Mouse (Mus musculus) hindlimb bud, embryonic 11.5 days (tissue): ENCODE results near the gene Mapk12.

Source experiments
- DNase-seq: peaks from one replicate; pipeline ENCODE4 v3.0.0-alpha.2; 2012; ENCODE audit warnings: low read depth, low spot score; ENCODE audit errors: extremely low spot score

Mapk12 gene

GRCm38 (mm10) chr15:89140048-89140658 is 350 bp downstream of the Mapk12 start:
- DNase-seq = no peak

- no peak for DNase-seq
Measured at GRCm38 (mm10) chr15:89138531-89138930, 2.0 kb downstream of the Mapk12 start.

- no peak for DNase-seq
Measured at GRCm38 (mm10) chr15:89138046-89138405, 2.5 kb downstream of the Mapk12 start.

- no peak for DNase-seq
Measured at GRCm38 (mm10) chr15:89137378-89138045, 3.0 kb downstream of the Mapk12 start.

DNA sequence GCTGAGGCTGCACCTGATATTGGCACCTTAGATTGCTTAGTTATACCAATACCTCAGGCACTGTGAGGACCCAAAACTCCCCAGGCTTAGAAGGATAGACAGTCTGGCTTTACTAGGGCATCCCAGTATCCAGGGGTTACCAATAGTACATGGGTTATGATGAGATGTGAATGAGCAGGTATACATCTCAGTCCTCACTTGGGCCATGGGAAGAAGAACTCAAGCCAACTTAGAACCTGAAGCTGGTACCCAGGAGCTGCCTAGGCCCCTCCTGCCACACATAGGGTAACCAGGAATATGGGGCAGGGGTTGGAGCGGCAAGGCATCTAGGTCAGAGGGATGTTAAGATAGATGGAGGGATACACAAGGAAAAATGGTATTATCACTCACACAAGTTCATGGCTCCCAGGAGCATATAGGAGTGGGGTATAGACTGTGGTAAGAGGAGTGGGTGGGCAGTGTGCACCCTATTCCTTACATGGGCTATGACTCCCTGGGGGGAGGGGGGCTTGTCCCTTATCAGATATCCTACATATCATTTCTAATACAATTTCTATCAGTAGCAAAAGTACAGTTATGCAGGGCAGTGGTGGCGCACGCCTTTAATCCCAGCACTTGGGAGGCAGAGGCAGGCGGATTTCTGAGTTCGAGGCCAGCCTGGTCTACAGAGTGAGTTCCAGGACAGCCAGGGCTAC is 3.9 kb downstream of the Mapk12 start:
- DNase-seq = no peak

- DNase-seq = no peak
Measured at GRCm38 (mm10) chr15:89131316-89131715, 9.2 kb downstream of the Mapk12 start.

GRCm38 (mm10) chr15:89130245-89130644 is 10.3 kb downstream of the Mapk12 start:
- DNase-seq = no peak

DNA sequence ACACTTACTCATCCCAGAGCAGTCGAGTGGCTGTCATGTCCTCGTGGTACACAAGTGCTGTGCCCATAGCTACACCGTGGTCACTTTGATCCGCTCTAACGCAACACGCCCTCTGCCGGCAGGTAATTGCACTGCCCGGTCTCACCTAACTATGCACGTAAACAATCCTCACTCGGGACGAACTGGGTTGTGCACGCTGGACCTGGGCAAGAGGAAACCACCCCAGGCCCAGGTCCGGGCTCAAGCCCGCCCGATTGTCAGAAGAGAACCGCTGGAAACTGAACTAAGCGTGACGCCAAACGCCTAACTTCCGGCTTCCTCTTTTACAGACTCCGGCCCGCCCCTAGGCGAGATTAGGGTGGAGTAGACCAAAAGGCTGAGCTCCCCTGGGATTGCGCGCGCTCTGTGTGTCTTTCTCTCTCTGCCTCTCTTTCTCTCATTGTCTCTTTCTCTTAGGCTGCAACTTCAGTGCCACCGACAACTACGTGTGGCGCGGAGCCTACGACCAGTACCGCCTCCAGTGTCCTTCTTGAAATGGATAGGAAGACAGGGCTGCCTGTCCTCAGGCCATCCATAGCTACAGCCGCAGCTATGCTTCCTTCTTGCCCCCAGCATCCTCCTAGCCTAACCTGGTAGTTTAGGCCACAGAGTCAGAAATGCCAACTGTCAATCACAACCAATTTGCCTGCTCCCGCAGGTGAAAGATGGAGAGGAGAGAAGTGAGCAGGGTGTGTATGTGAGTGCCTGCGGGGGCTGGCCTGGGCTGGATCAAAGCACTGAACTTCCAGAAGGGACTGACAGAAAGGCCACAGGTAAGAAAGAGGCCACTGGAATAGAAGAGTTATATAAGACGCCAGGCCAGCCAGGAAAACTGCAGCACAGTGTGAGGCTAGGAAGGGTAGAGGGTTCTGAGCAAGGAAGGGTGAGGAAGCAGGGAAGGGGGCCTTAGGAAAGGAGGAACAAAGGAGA is 11.8 kb downstream of the Mapk12 start, which contains the start of gene Hdac10:
Gene Hdac10, minus strand, starts transcription at position 319 of the 969 bp plus-strand sequence.
- DNase-seq = no peak

DNA sequence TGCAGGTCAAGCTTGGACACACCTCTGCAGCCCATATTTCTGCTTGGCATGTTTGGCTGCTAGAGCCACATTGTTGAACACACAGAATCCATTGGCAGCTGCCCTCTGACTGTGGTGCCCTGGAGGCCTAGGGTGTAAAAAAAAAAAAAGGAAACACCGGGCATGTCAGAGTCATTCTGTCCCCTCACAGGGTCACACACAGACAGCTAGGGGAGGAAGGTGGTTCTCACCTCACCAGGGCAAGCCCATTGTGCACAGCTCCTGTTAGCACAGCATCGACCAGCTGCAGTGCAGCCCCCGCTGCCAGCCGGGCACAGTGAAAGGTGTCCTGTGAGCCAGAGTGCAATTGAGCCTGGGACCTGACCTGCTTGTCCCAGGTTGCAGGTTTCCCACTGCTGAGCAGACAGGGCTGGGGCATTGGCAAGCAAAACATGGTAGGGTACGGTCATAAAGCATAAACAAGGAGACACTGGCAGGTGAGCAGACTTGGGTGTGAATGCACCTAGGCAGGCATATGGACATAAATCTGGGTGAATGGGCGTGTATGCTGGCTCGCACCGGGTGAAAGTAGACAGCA is 13.1 kb downstream of the Mapk12 start:
- no peak for DNase-seq

DNA sequence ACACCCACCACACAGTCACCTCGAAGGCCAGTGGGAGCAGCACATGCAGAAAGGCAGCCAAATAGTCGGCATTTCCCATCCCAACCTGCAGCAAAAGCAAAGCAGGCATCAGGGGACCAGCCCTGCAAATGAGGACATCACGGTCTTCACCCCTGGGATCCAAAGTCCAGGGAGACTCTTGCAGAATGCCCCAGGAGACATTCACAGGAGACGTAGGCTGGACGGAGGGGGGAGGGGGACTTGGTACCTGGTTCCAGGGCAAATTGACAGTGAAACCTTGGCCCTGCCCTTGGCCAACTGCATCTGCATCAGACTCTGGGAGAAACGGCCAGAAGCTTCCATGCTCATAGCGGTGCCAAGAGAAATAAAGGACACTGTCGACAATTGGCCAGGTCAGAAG is 13.9 kb downstream of the Mapk12 start:
- no peak for DNase-seq

DNA sequence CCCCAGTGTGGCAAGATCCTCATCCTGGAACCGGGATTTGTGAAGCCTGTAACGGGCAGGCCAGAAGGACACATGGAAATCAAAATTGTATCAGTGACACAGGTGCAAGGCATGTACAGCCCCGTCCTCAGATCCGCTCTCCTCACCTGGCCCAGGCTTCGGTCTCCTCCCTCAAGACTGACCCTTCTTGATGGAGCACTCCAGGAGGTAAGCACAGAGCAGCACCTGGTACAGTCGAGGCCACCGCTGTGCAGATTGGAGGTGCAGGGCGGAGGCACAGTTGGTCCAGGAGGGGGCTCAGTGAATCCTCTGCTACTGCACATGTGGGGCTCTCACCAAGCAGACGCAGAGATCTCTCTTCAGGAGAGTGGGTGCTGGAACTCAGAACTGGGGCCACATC is 15.2 kb downstream of the Mapk12 start:
- no peak for DNase-seq

- no peak for DNase-seq
Measured at GRCm38 (mm10) chr15:89124312-89124711, 16.2 kb downstream of the Mapk12 start.

- DNase-seq = no peak
Measured at GRCm38 (mm10) chr15:89123595-89123994, 16.9 kb downstream of the Mapk12 start.

GRCm38 (mm10) chr15:89122649-89123366 is 17.7 kb downstream of the Mapk12 start, which contains the start of gene Tubgcp6:
TSS of gene Tubgcp6 (minus strand) at chr15:89123112.
- DNase-seq = peak; percentile 89

DNA sequence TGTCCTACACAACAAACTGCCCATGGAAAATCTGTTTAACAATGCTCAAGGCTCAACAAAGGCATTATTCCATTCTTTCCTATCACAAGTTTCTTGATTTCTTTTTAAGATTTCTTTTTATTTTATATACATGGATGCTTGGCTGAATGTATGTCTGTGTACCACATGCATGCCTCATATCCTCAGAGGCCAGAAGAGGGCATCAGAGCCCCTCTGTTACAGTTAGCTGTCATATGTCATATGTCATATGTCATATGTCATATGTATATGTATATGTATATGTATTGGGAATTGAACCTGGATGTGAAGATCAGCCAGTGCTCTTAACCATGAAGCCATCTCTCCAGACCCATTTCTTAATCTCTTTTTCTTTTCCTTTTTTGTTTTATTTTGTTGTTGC is 22.5 kb downstream of the Mapk12 start:
- no peak for DNase-seq

- DNase-seq = no peak
Measured at GRCm38 (mm10) chr15:89110147-89110546, 30.4 kb downstream of the Mapk12 start.

DNA sequence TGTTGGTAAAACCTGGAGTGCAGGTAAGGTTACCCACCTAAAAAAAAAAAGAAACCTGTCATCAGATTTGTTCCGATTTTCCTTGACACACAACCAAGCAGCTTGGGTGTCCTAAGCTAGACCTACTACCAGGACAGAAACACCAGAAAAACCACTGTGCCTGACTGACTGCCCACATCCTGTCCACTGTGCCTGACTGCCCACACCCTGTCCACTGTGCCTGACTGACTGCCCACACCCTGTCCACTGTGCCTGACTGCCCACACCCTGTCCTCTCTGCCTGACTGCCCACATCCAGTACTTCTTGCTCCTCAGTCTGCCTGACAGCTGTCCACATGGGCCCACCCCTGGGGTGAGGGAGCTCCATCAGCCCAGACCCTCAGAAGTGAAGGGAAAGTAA is 33.5 kb downstream of the Mapk12 start:
- no peak for DNase-seq

GRCm38 (mm10) chr15:89106073-89106472 is 34.4 kb downstream of the Mapk12 start:
- DNase-seq = no peak

DNA sequence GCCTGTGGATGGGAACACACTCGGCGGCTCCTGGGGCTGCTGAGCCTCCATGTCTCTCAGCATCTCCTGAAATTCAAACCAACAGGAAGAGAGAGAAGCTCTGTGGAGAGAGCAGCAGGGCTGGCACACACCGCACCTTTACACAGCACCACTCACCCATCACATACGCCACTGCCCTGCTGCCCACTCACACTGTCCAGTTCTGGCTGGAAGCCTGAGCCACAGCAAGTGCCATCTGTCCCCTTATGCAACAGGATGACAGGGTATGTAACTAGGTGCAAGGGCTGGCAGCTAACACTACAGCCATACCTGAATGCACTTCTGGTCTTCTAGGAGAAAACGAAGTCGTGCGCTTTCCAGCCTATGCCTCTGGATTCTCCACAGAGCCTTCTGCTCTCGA is 36.1 kb downstream of the Mapk12 start:
- DNase-seq = no peak

DNA sequence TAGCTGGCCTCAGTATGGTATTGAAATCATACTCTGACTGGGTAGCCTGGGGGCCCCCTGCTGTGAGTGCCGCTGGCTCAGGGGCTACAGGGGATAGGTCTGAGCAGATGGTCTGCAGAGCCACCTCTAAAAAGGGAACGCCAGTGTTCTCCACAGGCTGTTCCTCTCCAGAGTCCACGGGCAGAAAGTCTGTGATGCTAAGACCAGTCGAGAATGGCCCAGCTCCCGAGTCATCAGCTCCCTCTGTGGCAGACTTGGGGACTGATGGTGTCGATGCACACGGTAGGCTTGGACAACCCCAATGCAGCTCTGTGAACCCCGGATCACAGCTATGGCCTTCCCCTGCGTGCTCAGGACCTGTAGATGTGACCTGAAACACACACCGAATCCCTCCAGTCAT is 36.6 kb downstream of the Mapk12 start:
- no peak for DNase-seq
